Mouse (Mus musculus): ENCODE measurements around the gene Nos2.
"Not testable (repeated sequence)": the region's sequence is repeated elsewhere in the genome, so short reads cannot be mapped to it uniquely, and the experiment has no call there.

Gene Nos2

GRCm38 (mm10) chr11:78990875-78991543 lies 70.4 kb downstream of the Nos2 start:
- DNase-seq, result not testable (repeated sequence)

DNA sequence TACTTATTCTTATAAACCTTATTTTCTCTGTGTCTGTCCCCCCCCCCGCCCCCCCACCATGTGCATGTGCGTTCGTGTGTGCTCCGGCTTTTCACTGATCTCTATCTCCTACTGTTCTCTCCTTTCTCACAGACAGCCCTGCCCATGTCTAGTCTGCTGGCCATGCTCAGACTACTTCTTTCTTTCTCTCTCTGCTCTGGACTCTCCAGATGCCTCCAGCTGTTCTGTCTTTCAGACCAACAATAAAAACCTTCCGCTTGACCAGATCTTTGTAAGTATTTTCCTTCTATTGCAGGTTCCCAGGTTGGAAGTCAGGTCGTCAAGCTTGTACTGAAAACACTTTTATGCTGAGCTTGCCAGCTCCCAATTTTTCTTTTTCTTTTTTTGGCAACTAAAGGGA lies 78.5 kb downstream of the Nos2 start:
- no peak for DNase-seq

DNA sequence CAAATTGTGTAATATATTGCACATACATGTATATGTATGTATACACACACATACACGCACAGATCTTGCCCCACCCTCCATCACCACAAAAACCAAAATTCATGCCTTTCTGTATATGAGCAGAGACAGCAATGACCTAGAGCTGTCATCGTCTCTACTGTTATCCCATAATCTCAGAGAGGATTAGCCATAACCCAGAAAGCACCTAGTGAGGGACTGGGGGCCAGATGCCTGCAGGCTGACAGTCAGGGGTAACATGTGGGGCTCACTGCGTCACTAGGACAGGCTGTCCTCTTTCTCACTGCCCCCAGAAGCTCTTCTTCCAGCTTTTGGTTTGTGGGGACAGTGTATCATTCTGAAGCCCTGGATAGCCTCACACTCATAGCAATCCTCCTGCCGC lies 81.3 kb downstream of the Nos2 start:
- no peak for DNase-seq

DNA sequence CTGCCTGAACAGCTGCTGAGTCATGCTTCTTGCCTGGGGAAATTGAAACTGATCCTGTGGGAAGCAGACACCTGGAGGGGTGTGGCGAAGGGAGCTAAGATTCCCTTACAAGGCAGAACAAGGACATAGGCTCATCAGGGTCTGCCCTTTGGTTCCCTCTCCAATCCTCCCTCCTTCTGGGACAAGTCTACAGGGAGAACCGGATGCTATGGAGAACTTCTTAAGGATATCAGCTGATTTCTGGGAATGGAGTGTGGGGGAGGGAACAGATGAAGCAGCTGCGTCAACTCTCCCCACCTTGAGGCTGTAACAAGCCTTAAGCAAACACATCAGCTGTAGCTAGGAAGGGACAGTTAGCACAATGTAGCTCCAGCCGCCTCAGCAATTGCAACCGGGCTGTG lies 82.0 kb downstream of the Nos2 start:
- no peak for DNase-seq

- DNase-seq, result no peak
Measured at GRCm38 (mm10) chr11:79003053-79003768, 82.6 kb downstream of the Nos2 start.

DNA sequence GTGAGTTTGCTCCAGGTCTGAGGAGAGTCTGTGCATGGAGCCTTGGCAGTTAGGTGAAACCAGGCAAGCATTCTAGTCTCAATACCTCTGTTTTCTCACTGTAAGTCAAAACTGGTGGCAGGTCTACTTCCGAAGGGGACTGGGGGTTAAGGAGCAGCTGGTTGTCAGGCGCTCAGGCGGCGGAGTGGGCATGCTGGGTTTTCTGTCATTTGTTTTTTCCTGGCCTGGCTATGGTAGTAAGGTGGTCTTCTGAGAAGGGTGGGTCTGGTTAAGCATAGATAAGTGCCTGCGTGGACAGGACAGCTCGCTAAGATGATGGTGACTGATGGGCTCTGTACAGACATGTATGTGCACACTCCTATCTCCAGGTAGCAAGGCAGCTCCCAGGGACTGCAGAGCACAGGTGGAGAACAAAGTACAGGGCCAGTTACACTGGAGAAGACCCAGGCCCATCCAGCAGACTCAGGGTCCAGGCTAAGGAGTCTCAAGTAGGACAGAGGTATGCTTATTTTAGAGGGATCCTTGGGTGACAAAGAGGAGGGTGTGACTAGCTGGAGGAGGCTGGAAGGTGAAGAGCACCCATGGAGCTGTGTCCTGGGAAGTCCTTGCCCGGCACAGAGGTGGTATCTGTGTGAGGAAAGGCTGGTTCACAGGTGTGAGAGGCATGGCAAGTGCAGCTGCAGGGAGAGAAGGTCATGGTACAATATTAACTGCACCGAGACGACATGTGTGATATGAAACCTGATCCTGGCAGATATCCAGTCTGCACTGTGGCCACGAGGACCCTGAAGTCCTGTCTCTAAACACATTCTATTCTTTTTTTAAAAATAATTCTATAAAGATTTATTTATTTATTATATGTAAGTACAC lies 83.4 kb downstream of the Nos2 start:
- no peak for DNase-seq

DNA sequence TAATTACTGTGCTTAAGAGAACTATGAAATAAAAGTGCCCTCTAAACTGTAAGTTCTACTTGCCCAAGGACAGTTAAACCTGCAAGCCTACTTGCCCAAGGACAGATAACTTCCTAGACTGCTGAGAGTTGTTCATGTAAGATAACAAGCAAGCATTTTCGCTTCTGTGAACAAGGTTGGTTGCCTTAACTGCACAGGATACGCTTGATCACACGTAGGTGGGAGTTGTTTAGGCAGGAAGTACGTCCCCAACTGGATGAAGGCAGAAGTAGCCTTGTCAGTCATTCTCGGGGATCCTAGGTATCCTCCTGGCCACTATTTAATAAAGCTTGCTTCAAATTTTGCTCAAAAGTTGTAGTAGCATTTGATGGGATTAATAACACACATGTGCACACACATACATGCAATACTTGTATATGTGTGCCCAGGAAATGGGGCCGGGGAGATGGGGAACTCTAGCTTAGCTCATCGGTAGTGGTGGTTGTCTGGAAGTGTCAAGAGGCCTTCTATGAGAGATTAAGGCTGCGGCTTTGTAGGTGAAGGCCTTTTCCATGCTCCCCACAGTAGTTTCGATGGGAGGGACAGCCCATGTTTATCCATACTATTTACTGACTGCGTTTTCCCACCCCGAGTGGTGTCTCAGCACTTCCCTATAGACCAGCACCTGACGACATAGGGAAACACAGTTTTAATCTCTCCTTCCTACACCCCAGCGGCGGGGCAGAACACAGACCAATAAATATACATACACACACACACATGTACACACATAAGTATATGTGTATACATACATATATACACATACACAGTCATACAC lies 85.2 kb downstream of the Nos2 start:
- no peak for DNase-seq

DNA sequence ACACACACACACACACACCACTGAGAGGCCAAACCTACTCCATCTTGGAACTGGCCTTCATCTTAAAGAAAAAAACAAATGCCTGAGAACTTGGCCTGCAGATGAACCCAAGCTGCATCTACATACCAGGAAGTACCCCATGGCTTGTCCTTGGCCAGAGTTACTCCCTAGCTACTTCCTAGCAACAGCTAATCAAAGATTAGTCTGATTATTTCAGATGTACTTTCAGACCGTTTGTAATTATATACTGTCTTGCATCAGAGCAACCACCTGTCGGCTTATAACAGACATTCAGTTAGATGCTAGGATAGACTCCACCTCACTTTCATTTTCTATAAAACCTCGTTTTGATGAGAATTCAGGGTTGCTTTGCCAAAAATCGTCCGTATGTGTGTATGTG lies 85.8 kb downstream of the Nos2 start:
- DNase-seq, result no peak

GRCm38 (mm10) chr11:79007356-79007755 lies 86.8 kb downstream of the Nos2 start:
- DNase-seq, result not testable (repeated sequence)

GRCm38 (mm10) chr11:79008007-79008775 lies 87.6 kb downstream of the Nos2 start:
- DNase-seq, result no peak

DNA sequence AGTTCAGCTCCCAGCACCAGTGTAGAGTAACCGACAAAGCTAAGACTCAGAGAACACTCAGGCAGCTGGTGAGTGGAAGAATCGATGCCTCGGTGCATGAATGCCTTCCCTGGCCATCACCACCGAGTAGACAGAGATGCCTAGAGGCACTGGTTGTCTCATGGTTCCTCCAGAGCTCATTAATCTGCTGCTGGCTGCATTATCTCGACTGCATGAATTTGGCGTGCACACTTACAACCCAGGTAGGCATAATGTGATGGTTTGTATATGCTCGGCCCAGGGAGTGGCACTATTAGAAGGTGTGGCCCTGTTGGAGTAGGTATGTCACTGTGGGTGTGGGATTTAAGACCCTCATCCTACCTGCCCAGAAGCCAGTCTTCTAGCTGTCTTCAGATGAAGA lies 88.3 kb downstream of the Nos2 start:
- no peak for DNase-seq

Measured in cerebellum, adult 11 months (tissue).